In the genomic region with DNA sequence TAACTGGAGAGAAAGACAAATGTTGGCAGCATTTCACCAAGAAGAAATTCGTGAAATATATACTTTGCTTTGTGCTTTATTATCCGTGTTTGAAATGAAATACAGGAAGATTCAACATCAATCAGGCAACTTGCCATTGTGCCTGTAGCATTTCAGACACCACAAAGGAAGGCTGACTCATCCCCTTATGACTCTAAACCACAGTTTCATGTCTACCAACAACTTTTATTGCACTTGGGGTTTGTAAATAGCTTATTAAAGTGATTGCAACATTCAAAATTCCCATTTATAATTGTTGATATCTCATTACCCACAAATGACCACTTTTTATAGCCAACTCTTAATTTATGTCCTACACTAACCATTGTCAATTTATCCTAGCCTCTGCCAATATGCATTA, we compare ENCODE assay signal across 24 mouse cellular contexts.
DNase-seq lines count a peak whose midpoint lies in the region; ATAC-seq and TF ChIP-seq lines count a peak whose summit lies in the region.
"Had no signal": no experiment of that assay in that cellular context is flagged by ENCODE, and none has a peak within 500 bp of the region (broad histone marks: within the 10 kb centered on the region; RNA-seq: fewer than 3 reads in every experiment).

No protein-coding gene starts in this region.

- H3K79me2 ChIP-seq in C2C12 (ENCODE audit: control insufficient read depth, insufficient read depth): no peaks in the 10 kb centered on the region

- no peak overlapping the region for H3ac ChIP-seq in C2C12 (ENCODE audit: control insufficient read depth, insufficient read length, low read depth)

- H3K27ac ChIP-seq in forebrain, embryonic 10.5 days: no peak overlapping the region
- H3K27ac ChIP-seq: embryonic facial prominence, embryonic 13.5 days; forebrain, embryonic 12.5 days; forebrain, embryonic 15.5 days; hindbrain, embryonic 12.5 days; hindbrain, embryonic 15.5 days had no signal

- no peaks in the 10 kb centered on the region for H3K9me3 ChIP-seq in forebrain, embryonic 10.5 days
- H3K9me3 ChIP-seq: embryonic facial prominence, embryonic 13.5 days; forebrain, embryonic 12.5 days; forebrain, embryonic 15.5 days; G1E; hindbrain, embryonic 12.5 days; hindbrain, embryonic 15.5 days had no signal

- H3K4me1 ChIP-seq in forebrain, embryonic 10.5 days: no peaks in the 10 kb centered on the region
- H3K4me1 ChIP-seq: embryonic facial prominence, embryonic 13.5 days; forebrain, embryonic 12.5 days; forebrain, embryonic 15.5 days; hindbrain, embryonic 12.5 days; hindbrain, embryonic 15.5 days had no signal

- no peak overlapping the region for H3K4me3 ChIP-seq in C2C12 (ENCODE audit: insufficient read depth, poor library complexity, severe bottlenecking)
- no peak overlapping the region for H3K4me3 ChIP-seq in forebrain, embryonic 10.5 days
- H3K4me3 ChIP-seq: embryonic facial prominence, embryonic 13.5 days; forebrain, embryonic 12.5 days; forebrain, embryonic 15.5 days; hindbrain, embryonic 12.5 days; hindbrain, embryonic 15.5 days had no signal

- peak; percentile 15 for DNase-seq in 3T3-L1 (ENCODE audit: low read depth, low spot score)
- peak; percentile 15 for DNase-seq in brain, adult 2 months (ENCODE audit: low read depth, low spot score)
- no peak for DNase-seq in left cerebral cortex, adult 8-10 months (ENCODE audit: low spot score in 2 of 2)
- no peak for DNase-seq in left cerebral cortex, postnatal 14 days (ENCODE audit: low spot score in 2 of 2)
- no peak for DNase-seq in right cerebral cortex, postnatal 10 days (ENCODE audit: low spot score in 2 of 2)
- DNase-seq in forebrain, embryonic 10.5 days (ENCODE audit: extremely low spot score, low spot score): no peak
- DNase-seq: adrenal gland, adult 8-10 months; adrenal gland, postnatal 25 days; cerebellum, adult 18-20 months; cerebellum, adult 9-10 months; cerebellum, postnatal 14 days; gastrocnemius, postnatal 25 days; heart, adult 11 months; kidney, adult 11 months had no signal

- WGBS in forebrain, embryonic 10.5 days: 82% methylated on average over 2 of the region's 2 CpGs

- H3K79me3 ChIP-seq in C2C12 (ENCODE audit: low read depth): no peaks in the 10 kb centered on the region

- intact Hi-C loops in left cerebral cortex, postnatal 14 days (cut with DNase I): no loop called here

- ATAC-seq in granulocyte monocyte progenitor cell, adult 5-6 weeks (replicated peaks; ENCODE audit: poor library complexity, severe bottlenecking): peak; percentile 81
- ATAC-seq: activated CD4-positive, CD25-positive, alpha-beta regulatory T cell, adult 4 months; forebrain, embryonic 15.5 days had no signal

- H3K27me3 ChIP-seq in C2C12 (ENCODE audit: control insufficient read depth, insufficient read depth, insufficient read length): no peaks in the 10 kb centered on the region
- no peaks in the 10 kb centered on the region for H3K27me3 ChIP-seq in forebrain, embryonic 10.5 days (ENCODE audit: poor library complexity, severe bottlenecking)
- H3K27me3 ChIP-seq: CH12.LX; embryonic facial prominence, embryonic 13.5 days; forebrain, embryonic 12.5 days; forebrain, embryonic 15.5 days; hindbrain, embryonic 12.5 days; hindbrain, embryonic 15.5 days had no signal

- H3K36me3 ChIP-seq in C2C12 (ENCODE audit: control insufficient read depth, insufficient read depth): no peaks in the 10 kb centered on the region
- no peaks in the 10 kb centered on the region for H3K36me3 ChIP-seq in forebrain, embryonic 10.5 days (replicated peaks)
- H3K36me3 ChIP-seq: embryonic facial prominence, embryonic 13.5 days; forebrain, embryonic 12.5 days; forebrain, embryonic 15.5 days; G1E; hindbrain, embryonic 12.5 days; hindbrain, embryonic 15.5 days had no signal

- no peak for TF ChIP-seq CTCF in C2C12 (IDR thresholded peaks at IDR 0.05; ENCODE audit: control insufficient read depth, insufficient read depth, insufficient read length)

TF ChIP-seq in C2C12, 6 proteins besides CTCF, POLR2A, EP300 and RAD21:
- TF ChIP-seq FOSL1 (IDR thresholded peaks at IDR 0.05; ENCODE audit: insufficient read depth, low read length, poor library complexity, severe bottlenecking) (no peak), CEBPB (IDR thresholded peaks at IDR 0.05; ENCODE audit: low read depth) (peak; percentile 67), MYOG (IDR thresholded peaks at IDR 0.05; ENCODE audit: control insufficient read depth, extremely low read depth, insufficient read length) (no peak), USF1 (IDR thresholded peaks at IDR 0.05; ENCODE audit: low read depth) (no peak), MAX (IDR thresholded peaks at IDR 0.05) (no peak)

Comparison
In these comparisons a context has a peak if more than half of its experiments do, and no peak if none do; other contexts are left out.
1. DNase-seq: peak in 3T3-L1 (single experiment) and brain, adult 2 months (single experiment); none in left cerebral cortex, adult 8-10 months (0 of 2), left cerebral cortex, postnatal 14 days (0 of 2), right cerebral cortex, postnatal 10 days (0 of 2) and forebrain, embryonic 10.5 days (single experiment).